Mouse (Mus musculus) spleen, adult 2 months (tissue): Measurements from ENCODE around the gene Megf11.

Experiments used
- CTCF ChIP-seq: fragments of 200-500 bp; IDR thresholded peaks from 2 replicates; pipeline ENCODE4 v1.5.1; 2011; ENCODE audit warnings: mild to moderate bottlenecking, inconsistent platforms; ENCODE audit not compliant: insufficient read depth, insufficient read length, insufficient replicate concordance; ENCODE audit errors: extremely low read depth
- POLR2A ChIP-seq: fragments of 200-500 bp; IDR thresholded peaks from 2 replicates; pipeline ENCODE4 v1.6.1; 2011; ENCODE audit warnings: low read depth, low read length, inconsistent platforms

GRCm38 (mm10) chr9:64704073-64704840 lies 318.8 kb downstream of the Megf11 start:
- TF ChIP-seq POLR2A (no peak), CTCF (no peak)
